Mouse (Mus musculus) A20 (cell line): ENCODE measurements around the gene Larp4.
"Not testable (repeated sequence)": the region's sequence is repeated elsewhere in the genome, so short reads cannot be mapped to it uniquely, and the experiment has no call there.

Experiments used
- DNase-seq: peaks from one replicate; pipeline ENCODE4 v3.0.0-alpha.2; 2011; ENCODE audit warnings: low read depth, low spot score

Larp4 gene

GRCm38 (mm10) chr15:99969765-99970164, at the start of gene Larp4:
Gene Larp4 (plus strand): TSS chr15:99970065.
- not testable (repeated sequence) for DNase-seq

DNA sequence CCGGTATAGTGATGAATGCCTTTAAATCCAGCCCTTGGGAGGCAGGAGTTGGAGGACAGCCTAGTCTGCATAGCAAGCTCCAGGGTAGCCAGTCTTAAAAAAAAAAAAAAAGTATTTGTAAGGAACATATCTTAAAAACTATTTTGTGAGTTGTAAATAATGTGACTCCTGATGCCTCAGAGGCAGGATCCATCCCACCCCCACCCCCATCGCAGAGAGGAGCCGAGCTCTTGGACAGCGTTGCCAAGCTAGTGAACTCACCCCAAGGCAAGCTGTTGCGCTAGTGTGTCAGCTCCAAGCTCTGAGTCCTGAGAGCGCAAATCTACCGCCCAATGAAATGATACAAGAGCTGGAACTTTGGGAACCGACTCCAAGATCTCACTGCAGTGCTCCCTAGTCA, 38.6 kb upstream of the Larp4 start:
- DNase-seq: no peak

- DNase-seq: no peak
Measured at GRCm38 (mm10) chr15:99934501-99934900, 35.4 kb upstream of the Larp4 start.

- DNase-seq: no peak
Measured at GRCm38 (mm10) chr15:99936659-99937058, 33.2 kb upstream of the Larp4 start.

DNA sequence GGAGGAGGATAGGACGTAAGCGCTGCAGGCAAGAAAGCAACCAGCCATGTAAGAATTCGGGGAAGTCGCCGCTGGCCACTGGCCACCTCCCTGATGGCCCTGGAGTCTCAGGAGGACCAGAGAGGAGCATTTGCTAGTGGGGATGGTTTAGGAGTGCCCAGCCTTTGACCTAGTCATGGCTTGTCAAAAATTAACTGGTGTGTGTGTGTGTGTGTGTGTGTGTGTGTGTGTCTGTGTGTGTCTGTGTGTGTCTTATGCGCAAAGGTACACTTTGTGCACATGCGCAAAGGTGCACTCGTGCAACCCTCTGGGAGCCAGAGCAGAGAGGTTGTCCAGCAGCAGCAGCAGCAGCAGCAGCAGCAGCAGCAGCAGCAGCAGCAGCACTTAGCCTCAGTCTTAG, 32.0 kb upstream of the Larp4 start:
- DNase-seq: no peak

DNA sequence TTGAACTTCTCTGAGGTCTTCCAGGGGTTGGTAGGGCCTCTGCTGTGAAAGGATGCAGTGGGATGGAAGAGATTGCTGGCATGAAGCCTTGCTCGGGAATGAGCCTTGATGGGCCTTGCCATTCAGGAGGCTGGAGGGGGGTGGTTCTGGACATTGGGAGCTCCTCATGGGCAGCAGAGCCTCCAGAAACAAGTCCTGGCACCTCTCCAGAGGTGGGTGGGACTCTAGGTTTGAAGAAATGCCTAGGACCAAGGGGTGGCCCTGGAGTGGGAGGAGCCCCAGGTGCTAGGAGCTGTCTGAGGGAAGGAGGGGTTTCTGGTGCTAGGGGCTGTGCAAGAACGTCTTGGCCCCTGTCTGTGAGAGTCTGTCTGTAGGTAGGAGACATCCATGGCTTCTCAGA, 29.4 kb upstream of the Larp4 start:
- no peak for DNase-seq

- DNase-seq: no peak
Measured at GRCm38 (mm10) chr15:99940970-99941630, 28.8 kb upstream of the Larp4 start.

- DNase-seq: no peak
Measured at GRCm38 (mm10) chr15:99955324-99955723, 14.5 kb upstream of the Larp4 start.

DNA sequence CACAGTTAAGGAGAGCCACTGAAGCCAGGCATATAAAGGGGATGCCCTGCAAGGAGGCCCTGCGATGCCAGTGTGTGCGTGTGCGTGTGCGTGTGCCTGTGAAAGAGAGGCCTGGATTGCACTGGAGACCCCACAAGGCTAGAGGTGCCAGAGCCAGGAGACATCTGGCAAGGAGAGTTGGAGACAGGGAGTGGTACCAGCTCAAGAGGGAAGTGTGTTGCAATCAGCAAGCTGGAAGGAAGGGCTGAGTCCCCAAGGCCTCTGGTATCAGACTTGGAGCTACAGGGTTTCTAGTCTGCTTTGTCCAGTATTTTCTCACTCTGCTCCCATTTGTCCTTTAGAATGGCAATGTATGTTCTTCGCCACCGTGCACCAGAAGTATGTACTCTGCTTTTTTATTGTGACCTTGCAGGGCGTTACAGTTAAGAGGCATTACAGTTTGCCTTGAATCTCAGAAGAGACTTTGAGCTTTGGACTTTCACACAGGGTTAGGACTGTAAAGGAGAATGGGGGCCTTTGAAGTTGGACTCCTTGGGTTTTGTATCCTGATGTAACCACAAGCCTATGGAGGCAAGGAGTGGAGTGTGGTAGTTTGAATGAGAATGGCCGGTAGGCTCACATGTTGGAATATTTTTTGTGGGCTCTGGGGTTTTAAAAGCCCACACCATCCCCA, 4.6 kb upstream of the Larp4 start:
- no peak for DNase-seq

DNA sequence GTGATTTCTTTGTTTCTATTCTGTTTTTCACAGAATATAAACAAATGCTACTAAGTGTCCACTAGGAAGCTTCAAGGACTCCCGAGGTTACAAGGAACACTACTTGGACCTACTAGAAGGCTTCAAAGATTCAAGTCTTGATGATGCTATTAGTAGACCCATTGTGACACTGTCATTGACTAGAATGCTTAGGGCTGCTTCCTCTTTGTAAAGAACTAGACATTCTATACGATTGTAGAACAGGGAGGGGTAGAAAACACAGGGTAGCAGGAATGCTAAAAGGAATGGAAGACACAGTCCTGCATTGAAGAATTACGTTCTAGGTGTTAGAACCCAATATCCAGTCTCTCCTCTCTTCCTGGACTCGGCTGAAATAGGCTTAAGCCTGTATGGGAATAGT, 2.9 kb upstream of the Larp4 start, which contains the start of gene Fam186a:
Gene Fam186a, minus strand, starts transcription at position 101 of the 400 bp plus-strand sequence.
- DNase-seq: no peak

DNA sequence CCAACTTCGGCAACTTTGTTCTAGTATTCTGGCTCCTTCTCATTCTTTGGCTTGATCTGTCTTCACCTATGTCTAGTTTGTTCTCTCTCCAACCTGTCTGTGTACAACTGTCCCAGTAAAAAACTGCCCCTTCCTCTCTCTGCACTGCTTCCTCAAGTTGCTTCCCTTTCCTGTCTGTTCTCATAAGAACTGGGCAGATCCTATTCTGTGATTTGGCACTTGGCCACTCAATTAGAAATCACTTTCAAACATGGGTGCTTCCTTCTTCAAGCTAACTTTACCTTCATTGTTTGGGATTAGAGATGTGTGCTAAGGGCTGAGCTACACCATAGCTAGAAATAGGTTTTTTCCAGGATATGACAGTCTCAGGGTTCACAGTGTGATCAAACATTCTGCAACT, 741 bp downstream of the Larp4 start:
- no peak for DNase-seq

DNA sequence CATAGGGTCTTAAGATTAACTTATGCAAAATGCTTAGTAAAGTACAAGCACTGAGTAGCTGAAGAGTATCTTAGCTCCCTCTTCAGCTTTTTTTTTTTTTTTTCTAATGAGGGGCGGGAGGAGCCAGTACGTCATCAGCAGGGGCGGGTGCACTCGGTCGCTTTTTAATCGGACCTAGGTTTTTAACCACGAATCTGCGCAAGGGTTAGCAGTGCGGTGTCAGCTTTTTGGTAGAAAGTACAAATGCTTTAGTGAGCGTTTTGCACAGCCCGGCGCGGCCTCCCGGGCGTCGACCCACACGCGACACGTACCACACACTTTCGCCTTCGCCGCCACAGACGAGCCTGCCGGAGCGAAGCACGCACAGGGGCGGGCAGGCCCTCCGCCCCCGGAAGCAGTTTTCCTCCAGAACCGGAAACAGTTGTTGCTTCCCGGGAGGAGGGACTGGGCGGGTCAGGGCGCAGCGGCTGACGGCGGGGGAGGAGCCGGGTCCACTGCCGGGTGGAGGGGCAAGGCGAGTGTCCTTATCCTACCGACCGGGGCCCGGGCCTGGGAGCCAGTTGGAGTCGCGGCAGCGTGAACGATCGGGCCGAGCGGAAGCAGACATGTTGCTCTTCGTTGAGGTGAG, 2.6 kb downstream of the Larp4 start:
- peak; percentile 99 for DNase-seq

DNA sequence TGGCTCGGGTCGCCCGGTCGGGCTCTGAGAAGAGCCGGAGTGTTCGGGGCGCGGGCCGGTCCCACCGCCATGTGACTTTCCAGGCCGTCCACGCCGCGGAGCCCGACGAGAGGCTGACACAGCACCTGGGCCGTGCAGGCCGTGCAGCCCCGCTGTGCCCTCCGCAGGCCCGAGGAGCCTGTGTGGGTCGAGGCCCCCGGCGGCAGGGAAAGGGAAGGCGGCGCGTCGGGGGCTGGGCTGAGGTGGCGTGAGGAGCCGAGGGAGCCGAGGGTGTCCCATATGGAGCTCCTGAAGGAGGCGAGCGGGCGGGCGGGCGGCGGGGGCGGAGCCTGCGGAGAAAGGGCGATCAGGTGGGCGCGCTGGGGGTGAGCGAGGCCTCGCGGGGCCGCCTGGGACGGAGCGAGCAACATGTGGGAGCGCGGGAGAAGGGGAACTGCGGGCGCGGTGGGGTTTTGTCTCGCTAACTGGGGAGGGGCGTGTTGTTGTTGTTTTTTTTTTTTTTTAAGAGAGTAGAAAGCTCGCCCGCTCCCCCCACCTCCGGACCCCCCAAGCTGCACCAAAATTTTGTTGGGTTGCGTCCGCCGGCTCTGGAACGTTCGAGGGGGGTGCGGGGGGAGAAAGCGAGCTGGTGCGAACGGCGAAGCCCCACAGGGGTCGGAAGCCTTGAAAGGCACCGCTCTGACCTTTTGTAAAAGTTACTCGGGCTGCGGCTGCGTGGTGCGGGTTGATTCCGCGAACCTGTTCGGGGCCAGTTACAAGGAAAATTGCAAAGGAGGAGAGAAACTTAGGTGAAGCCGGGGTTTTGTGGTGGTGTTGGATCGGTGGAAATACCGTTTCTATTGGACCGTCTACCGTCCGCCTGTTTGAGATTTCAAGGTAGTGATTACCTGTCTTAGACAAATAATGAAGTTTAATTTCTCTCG, 3.4 kb downstream of the Larp4 start:
- DNase-seq: peak; percentile 94

GRCm38 (mm10) chr15:99974476-99975220, 4.8 kb downstream of the Larp4 start:
- no peak for DNase-seq

DNA sequence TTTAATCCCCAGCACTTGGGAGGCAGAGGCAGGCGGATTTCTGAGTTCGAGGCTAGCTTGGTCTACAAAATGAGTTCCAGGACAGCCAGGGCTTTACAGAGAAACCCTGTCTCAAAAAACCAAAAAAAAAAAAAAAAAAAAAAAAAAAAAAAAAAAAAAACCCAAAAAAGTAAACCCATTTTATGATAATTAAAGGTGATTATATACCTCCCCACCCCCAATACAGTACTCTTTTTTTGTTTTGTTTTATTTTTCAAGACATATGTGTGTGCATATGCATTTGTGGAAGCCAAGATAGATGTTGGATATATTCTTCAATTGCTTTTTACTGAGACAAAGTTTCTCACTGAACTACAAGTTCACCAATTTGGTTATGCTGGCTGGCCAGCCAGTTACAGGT, 6.3 kb downstream of the Larp4 start:
- not testable (repeated sequence) for DNase-seq

DNA sequence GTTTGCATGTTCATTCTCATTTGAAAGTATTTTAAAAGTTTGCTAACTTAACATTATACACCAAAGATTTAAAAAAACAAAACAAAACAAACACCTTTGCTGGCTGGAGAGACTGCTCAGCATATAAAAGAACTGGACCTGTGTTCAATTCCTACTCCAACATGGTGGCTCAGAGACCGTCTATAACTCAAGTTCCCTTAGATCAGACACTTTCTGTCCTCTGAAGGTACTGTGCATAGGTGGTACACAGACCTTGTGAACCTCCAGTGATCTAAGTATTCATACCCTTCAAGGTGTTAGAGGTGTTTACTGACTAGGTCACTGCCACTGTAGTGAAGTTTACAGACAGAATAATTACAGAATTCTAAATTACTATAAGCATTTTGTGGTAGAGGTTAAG, 9.4 kb downstream of the Larp4 start:
- no peak for DNase-seq

DNA sequence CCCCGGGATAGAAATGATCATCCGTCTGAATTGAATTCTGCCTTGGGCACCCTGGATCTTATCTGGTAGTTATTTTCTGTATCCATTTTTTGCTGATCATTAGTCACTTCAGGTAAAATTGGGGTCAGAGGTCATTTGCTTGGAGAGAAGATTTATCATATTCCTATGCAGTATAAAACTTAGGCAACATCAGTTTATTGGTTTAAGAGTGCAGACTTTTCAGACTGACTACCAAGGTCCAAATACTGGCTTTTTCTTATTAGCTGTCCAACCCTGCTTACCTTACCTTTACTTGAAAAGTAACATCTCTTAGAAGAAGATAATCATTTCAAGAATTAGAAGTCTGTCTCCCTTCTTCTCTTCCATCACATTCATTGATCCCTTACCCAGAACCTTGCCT, 9.8 kb downstream of the Larp4 start:
- no peak for DNase-seq

DNA sequence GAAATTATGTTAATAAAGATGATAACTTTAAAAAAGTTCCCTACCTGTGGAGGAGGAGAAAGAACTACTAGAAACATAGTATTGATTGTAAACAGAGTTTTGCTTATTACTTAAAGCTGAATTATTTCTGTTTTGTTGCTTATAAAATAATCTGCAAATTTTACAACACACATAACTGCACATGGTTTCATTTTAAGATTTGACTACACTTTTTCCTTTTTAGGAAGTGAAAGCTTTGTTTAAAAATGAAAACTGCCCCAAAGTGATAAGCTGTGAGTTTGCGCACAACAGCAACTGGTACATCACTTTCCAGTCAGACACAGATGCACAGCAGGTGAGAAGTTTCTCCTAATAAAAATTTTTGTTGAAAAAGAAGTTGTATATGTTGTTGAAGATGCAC, 23.2 kb downstream of the Larp4 start:
- DNase-seq: peak; percentile 42

DNA sequence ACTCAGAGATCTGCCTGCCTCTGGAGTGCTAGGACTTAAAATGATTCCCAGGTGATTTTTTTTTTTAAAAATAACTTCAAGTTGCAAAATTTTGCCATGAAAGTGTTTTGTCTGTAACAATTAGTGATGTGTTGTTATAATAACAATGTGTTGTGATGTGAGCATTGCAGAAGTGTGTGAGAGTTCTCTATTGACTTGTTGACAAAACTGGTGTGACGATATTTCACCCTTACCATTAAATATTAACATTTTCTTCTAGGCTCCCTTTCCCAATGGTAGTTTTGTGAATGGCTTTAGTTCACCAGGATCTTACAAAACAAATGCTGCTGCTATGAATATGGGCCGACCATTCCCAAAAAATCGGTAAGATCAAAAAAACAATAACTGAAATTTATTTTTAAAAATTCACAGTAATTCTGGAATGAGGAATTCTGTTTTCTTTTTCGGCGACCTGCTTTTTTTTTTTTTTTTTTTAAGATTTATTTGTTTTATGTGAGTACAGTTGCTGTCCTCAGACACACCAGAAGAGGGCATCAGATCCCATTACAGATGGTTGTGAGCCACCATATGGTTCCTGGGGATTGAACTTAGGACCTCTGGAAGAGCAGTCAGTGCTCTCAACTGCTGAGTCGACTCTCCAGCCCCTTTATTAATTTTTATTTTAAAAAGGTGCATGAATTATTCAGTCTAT, 27.4 kb downstream of the Larp4 start:
- no peak for DNase-seq

GRCm38 (mm10) chr15:99999390-99999789, 29.5 kb downstream of the Larp4 start:
- peak; percentile 58 for DNase-seq
